Mouse (Mus musculus) 3T3-L1 (cell line): ENCODE measurements around the gene Zeb2.
A peak's percentile ranks its signal among the peaks of the same experiment; 100 is the strongest.

Experiments
- DNase-seq: peaks from one replicate; pipeline ENCODE4 v3.0.0-alpha.2; 2015; ENCODE audit warnings: low read depth, low spot score

The Zeb2 gene

DNA sequence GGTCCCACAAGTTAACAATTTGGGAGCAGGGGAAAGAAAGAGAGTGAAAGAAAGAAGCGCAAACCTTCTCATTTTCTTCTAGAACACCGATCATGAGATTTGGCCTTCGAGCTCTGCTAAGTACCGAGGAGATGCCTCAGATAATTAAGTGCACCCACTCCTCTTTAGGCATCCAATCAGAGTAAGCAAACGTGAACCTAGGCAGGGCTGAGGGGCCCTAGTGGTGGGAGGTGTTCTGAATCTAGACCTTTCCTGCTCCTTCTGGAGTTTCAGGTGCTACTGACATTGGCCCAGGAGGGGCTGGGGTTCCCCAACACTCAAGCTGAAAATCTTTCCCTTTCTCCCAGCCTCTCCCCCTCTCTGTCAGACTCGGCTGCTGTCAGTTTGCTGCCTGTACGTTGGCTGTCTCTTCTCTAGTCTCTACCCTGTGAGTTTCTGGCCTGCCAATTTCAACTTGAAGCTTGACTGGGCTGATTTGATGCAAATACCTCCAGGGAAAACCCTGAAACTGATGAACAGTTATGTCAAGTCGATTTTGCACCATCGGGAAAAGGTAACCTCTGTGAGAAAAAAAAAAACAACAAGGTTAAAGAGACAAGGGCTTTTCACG, 20.5 kb downstream of the Zeb2 start:
- DNase-seq, result no peak

DNA sequence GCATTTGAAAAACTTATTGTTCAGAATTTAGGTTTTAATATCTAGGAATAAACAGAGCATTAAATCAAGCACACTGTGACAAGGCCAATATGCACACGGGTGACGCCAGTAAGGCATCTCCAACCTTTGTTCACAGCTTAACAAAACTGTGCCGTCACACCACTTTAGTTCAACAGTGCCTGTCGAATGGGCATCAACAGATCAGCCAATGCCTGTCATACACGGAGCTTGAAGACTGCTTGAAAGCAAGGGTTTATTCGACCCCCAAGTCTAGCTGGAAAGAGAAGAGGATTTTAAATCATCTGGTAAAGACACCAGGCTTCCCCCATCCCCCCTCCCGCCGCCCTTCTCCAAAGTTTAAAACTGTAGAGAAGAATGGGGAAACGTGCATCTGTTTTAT, 21.4 kb downstream of the Zeb2 start:
- no peak for DNase-seq

DNA sequence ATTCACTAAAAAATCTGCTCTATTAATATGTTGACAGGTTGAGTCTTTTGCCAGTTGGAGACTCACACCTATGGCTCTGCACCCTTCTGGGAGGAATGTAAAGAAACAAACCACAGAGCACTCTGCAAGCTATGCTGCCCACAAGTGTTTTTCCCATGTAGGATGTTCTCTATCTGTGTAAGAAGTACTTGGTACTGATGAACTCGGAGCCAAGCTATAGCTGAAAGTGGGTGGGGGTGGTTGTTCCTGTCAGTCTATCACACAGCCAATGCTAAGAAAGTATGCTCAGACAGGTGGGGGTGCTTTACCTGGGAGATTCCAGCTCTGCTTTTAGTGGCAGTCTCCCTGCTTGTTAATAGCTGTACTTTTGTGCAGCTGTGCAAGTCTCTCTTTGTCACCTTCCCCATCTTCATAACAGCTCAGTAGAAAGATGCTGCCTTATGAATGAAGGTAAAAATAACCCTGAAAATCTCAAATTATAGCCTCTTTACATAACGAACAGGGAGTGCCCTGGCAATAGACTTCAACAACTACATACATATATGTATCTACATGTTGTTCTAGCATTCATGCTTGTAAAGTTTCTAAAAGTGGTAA, 22.7 kb downstream of the Zeb2 start:
- no peak for DNase-seq

DNA sequence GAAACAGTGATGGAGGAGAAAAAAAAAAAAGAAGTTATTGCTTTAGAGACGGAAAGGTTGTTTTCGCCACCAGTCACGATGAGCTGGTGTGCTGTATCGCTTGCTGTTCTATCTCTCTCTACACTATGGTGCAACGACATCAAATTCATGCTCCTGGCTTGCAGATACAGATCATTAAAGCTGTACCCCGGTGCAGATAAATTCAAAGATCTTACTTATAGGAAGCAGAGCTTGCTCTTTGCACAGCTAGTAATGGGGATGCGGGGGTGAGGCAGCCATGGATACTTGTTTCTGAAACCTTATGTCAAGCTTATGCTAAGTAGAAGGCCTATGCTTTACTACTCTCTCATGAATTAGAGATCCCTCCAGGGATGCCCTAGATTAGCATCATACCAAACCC, 23.7 kb downstream of the Zeb2 start:
- DNase-seq, result no peak

DNA sequence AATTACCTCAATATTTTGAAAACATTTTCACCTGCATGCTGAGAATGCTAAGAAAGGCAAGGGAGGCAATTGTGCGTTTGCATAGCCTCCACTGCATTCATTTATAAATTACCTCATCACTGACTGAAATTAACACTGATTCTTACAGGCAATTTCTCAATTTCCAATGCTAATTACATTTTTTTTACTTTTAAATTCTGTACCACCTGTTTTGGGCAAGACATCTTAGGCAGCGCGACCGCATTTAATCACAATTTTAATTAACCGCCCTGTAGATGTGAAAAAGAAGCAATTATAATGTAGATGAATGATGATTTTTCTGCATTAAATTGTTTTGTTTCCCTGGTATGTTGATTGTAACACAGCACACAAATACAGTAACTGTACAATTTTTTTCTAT, 24.5 kb downstream of the Zeb2 start:
- DNase-seq, result no peak

DNA sequence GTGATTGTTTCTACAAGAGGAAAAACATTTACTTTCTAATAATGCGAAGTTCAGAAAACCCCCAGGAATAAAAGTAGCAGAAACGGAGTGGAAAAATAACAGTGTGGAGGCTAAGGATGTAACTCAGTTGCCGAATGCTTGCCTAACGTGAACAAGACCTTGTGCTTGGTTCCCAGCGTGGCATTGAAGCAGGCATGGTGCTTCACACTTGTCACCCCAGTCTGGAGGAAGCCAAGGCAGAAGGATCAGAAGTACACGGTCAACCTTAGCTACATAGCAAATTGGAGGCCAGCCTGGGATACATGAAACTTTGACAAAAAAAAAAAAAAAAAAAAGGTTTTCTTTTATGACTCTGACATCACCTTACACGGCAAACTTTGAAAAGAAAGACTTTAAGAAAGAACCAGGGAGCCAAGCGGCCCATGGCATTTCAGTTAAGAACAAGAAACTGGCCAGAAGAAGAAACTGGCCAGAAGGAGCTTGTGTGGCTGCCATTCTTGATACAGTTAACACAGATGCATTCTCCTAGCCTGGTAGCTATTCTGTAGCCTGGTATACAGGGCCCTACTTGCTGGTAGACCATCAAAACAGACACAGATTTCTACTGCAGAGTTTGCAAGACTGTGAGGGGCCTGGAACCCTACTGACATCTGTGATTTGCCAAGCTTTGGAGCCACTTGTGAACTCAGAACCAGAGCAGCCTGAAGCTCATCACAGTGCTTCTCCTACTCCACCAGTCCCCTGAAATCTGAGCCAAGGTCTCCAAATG, 26.5 kb downstream of the Zeb2 start:
- DNase-seq, result no peak

DNA sequence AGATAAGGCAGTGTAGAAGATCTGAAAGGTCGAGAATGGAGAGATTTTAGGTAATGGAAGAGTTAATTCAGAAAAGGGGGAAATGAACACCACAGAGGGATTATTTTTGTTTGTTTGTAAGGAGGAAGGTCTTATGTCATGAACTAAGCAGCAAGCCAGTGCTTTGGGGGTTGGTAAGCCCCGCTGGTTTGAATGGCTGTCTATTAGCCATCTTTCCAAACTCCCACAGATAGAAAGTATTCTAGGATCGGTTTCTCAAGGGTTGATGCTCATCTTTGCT, 28.0 kb downstream of the Zeb2 start:
- no peak for DNase-seq

DNA sequence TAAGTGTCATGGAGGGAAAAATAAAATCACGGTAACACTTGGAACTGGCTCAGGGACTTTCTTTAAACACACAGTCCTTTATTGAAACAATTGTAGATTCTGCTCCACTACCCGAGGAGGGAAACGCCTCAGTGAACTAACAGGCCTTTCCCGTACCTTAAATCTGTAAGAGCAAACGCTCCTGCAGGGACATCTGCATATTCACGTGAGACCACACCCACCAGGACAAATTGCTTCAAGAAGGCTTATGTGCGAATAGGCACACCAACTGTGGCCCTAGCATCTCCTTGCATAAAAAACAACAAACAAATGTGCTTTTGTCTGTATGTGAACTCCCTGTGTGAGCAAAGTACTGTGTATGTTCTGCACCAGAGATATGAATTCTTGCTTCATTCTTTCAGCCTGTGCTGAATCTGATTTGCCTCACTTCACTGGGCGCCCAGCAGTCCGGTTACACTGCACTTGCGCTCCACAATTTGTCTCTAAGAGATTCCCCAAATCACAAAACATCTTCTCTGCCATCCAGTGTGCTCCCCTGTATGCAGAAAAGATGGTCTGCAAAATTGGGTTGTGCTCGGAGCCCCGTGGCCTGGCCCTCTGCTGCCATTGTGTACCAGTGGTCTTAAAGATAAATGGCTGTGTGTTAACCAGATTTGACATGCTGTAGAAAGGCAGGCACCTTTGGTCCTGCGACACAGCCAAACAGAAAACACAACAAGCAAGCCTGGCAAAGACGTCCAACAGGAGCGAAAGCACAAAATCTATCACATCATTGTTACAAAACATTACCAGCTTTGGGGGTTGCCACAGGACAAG, 28.6 kb downstream of the Zeb2 start:
- DNase-seq, result no peak

DNA sequence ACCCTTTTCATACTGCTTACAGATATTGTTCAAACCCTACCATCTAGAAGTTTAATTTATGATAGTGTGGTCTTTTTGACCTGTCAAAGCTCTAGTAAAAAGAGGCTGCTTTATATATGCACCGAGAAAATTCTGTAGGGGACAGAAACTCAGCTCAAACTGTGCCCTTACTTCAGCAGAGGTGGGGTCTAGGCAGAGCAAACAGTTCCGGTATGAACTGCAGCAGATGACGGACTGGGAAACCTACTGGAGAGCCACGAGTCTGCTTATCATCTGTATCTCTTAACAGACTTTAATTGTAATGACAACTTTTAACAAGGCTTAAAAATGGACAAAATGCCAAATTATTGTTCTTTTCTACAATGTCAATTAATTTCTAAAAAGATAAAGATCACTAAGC, 30.0 kb downstream of the Zeb2 start:
- no peak for DNase-seq

DNA sequence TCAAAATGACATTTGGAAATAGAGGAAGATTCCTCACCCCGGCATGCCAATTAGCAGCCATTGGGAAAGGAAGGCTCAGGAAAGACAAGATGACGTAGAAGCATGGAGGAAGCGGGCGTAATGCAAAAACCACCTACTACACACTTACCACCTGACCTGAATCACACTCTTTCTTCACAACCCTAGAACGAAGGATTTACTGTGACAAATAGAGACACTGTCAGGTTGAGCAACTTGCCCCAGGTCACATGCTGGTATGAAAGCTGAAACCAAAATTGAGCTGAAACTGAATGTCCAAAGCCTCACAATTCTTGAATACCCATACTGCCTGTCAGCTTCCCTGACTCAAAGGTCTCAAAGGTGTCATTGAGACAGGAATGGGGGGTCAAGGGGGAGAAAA, 31.5 kb downstream of the Zeb2 start:
- DNase-seq, result no peak

DNA sequence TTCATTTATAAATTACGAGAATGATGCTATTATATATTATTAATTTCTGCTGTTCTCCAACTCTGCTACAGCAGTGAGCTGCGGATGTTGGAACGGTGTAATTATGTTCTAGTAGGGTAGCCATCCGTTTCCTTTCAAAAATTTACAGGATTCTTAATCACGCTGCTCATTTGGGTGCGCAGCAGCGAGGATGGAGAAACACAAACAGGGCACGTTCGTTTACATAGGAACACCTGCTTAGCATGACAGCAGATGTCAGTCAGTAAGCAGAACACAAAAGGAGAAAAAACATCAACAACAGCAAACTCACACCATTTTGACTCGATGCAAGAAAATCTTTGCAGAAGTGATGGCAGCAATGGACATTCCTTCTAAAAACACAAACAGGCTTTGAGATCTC, 34.2 kb downstream of the Zeb2 start:
- DNase-seq, result no peak

DNA sequence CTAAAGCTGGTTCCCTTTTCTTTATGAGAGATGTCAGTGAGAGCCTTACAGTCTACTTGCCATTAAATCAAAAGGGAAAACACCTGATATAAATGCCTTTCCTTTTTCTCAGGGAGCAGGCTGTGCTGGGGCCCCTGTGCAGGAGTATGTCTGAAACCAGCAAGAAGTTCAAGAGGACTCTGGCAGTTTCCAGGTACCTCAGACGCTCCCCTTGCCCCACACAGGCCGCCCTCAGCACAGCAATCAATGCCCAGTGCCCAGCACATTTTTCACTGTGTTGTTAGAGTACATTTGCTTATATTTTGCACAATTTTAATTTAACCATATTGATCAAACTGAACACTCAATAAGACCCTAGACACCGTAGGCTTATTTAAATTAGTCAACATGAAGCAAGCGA, 35.6 kb downstream of the Zeb2 start:
- no peak for DNase-seq

DNA sequence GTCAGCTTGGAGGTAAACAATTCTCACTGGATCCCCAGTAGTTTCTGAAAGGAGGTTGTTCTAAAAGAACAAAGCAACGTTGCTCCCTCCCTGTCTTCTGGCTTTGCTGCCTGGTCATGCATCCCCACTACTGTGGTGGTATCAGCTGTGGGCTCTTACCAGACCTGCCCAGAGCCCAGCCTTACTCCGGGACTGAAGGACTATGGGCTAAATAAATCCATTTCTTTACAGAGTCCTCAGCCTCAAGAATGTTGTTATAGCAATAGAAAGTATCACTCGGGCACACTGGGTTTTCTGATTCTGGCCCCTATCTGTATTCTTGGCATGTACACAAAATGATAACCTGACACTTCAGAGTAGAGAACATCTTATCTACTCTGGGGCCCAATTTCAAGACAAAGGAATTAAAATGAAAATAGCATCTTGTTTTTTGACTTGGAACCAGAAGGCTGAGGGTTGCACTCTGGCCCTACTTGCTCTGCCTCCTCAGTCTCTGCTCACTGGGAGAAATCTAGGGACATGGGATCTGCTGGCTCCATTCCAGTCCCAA, 39.2 kb downstream of the Zeb2 start:
- no peak for DNase-seq

DNA sequence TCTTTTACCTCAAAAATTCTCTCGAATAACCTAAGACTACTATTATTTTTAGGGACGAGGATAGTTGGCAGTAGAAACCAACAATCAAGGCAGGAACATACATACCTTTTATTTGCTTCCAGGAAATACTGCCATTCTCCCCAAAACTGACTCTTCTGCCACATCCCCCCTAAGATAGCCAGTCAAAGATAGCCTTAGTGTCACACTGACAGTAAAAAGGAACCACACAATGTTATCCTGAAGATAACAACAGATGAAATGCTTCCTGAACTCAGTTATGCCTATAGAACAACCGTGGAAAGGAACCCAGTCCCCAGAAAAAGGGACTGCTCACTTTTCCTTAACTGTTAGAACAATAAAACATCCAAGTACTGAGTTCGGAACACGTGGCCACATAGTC, 39.8 kb downstream of the Zeb2 start:
- no peak for DNase-seq

DNA sequence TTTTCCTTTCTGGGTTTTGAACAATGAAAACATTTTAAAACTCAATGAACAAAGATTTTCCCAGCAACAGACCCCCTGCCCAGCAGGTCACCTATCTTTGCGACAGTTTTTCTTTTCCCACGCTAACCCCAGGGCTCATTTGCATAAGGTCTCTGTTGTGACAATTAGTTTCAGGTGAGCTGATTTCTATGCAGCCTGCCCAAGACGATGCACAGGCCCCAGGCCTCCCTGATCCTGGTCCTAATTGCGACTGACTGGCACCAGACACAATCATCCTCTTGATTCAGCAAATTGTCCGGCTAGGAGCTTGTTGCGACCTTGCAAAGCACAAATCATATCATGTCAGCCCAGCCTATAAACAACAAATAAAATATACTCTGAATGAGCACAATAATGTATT, 44.2 kb downstream of the Zeb2 start:
- no peak for DNase-seq

DNA sequence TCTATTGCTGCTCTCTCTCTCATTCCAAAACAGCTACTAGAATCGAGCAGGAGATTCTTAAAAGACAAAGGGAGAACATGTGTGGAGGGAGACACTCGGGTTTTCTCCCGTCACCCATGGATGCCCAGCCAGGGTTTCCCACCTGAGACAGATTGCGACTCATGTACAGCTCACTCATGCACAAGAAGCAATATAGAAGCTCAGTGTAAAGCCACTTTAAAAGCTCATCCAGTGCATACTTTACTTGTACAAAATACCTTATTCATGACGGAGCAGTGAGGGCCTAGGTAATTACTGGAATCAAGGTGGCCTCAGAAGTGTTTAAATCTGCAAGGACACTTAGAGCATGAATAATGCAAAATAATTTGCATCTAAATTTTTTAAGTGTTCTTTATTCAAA, 45.9 kb downstream of the Zeb2 start:
- DNase-seq, result no peak

DNA sequence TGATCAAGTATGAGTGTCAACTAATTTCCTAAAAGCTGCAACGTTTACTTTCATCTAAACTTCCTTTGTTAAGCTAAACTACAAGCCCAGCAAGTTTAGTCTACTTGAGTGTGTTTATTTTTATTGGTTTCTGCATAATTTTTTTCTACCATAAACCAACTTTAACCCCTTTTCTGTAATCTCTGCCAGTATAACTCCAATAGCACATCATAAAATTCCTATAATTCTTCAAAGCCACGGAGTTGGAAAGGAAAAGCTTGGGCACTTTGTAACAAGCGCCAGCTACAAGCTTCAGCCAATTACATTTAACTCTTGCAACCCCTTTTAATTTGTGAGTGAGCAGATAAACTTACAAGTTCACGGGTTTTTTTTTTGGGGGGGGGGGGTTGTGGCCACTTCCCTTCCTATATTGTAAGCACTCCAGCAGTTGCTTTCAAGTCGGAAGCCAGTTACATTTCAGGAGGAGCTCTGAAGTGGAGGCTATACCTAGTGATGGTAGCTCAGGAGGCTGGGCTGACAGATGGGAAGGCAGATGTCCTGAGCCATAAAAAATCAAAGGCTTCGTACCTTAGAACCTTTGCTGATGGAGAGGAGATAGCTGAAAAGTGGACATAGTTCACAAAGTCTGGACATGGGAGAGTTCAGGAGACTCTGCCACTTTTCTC, 46.5 kb downstream of the Zeb2 start:
- DNase-seq, result peak; percentile 41

DNA sequence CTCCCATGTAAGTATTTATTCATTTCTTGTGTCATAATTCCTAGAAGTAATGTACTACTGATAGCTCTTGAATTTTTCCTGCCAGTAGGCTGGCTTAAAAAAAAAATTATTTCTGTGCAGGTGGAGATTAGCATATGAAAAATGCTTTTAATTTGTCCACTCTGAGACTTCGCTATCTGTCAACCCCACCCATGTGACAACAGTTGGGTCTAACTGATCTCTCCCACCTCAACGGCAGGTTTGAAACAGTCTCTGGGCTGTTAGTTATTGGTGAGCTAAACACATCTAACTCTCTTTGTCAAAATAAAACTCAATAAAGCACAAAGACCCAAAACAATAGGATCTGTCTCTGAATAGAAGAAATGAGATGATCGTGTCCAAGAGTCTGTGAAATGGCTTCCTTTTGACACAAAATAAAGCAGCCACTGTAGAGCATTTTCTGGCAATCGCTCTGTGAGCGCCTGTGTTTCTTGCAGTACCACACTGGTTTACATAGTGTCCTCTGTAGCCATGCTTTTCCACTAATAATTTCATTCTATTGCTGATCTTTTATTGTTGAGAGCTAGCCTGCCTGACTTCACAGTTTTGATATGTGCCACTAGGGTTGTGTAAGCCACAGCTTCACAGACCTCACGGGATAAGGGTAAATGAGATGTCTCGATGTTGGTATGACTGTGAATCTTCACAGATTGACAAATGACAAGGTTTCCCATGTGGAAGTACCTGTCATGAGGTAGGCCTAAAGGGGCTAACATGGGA, 48.2 kb downstream of the Zeb2 start:
- no peak for DNase-seq

DNA sequence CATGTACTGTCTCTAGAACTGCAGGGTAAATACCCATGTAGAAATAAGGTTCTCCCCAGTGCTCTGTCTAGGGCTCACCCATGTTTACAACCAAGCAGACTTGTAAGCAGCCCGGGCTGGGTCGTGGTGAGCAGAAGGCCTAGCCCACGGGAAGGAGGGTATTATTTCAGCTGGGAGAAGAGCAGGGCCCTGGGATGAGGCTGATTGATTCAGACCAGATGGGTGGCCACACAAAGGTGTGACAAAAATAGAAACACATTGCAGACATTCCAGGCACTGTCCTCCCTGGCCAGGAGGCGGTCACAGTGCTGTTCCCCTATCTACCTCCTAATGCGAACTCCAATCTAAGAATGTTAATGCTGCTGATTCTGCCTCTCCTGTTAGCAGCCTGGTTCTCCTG, 50.1 kb downstream of the Zeb2 start:
- DNase-seq, result peak; percentile 76

DNA sequence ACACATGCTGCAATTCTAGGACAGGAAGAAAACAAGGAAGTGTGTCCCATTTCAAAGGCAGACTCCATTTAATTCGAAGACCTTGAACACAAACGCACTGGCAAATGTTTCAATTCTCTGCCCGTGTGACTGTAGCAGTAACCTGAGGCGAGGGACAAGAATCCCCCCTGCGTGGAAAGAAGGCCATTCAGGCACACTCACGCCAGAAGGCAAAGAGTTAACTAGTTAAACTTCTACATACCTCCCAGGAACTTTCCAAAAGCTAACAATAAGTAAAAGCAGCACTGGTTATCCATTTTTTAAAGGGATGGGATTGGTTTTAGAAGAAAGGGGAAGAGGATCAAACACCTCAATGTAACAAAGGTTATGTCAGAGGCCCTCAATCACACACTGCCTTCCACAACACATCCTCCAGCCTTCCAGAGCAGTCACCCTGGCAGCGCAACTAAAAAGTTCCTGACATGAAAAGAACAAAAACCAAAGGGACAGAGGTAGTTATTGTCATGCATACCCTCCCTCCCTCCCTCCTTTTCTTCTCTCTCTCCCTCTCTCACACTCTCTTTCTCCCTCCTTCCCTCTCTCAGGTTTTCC, 53.8 kb downstream of the Zeb2 start:
- no peak for DNase-seq

DNA sequence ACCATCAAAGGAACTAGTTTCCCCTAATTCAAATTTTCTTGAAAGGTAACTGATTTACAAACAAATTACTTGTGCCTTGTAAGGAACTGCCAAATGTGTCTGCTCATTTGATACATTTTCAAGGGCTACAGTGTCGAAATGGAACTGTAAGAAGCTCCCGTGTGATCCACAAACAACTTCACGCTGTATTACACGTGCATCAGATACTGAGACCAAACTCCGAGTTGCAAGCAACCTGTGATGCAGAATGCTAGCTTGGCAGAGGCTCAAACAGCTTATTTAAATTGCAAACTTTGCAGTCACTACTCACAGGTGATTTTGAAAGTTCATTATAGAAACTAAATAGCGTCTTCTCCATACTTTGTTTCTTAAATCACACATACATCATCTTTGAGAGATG, 55.1 kb downstream of the Zeb2 start:
- no peak for DNase-seq
